Mouse (Mus musculus) kidney, postnatal 36 days (tissue): Measurements from ENCODE around the gene Lect2.

Experiments
- DNase-seq, 2 experiments: peaks; one replicate each; pipeline ENCODE4 v3.0.0; 2021 to 2022; ENCODE audit warnings: mixed read lengths in 2 of 2

Lect2 gene

DNA sequence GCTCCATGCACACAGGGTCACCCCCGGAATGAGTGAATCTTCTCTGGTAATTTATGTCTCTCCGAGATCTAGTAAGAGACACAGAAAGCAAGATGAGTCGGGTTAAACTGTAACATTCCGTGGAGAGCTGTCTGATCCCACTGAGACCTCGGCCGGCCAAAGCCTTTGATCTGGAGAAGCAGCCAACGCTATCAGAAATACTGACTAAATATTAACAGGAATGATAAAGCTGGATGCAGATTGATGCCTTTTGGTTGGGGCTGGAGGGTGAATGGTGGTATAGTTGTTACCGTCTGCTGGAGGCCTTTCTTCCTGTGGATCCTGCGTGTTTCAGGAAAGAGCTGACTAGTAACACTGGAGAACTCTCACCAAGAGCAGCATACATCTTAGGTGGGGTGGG lies at the start of gene Lect2:
Lect2 (minus strand) TSS at position 102 of the 400 bp plus-strand sequence.
- DNase-seq = no peak

DNA sequence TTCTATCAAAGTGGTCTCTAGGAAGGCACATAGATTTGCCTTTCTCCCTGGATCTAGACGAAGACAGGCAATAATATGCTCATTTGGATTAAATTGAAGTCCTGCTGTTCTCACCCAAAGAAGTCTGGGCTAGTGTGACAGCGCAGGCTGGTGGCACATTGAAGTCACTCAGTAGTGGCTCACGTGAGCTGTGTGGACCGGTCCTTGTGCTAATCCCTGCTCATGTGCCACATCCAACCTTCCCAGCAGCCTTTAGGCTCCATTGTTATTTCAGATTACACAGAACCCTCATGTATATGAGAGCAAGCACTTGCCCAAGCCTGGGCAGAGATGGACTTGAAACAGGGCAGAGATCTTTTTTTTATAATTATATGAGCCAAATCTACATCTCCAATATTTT lies 49.0 kb upstream of the Lect2 start:
- DNase-seq = no peak

DNA sequence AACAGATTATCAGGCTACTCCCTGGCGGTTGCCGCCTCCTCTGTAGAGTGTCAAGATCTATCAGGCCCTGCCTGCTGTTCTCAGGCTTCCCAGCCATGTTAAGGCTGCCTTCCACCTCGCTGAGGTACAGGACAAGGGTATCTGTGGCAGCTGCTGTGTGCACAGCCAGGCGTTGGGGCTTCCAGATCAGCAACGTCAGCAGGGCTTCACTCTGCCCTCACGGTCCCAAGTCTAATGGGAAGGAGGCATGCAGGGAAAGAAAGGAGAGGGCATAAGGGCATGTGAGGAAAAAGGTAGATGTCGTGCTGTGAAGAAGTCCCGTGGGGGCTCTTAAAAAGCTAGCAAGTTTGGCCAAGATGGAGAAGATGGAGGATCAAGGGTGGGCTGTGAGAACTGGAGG lies 46.9 kb upstream of the Lect2 start:
- peak; percentile 66 to 69 for DNase-seq

DNA sequence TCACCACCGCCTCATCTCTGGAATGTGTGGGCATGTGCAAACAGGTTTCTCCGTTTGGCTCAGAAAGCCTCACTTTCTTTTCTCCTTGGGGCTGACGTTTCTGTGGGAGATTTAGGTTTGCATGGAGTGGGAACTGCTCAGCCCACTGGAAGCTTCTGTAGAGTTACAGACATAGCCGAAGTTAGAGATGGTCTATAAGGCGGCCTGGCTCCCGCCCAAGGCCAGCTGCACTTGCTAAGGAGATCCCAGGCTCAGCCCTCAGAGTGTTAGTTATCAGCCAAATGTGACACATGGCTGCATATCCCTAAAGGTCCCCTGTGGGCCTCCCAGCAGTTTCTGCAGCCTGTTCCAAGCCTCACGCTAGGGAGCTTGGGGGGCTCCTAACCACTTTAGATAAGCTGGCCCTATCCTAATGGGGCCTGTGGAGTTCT lies 45.7 kb upstream of the Lect2 start:
- no peak for DNase-seq

DNA sequence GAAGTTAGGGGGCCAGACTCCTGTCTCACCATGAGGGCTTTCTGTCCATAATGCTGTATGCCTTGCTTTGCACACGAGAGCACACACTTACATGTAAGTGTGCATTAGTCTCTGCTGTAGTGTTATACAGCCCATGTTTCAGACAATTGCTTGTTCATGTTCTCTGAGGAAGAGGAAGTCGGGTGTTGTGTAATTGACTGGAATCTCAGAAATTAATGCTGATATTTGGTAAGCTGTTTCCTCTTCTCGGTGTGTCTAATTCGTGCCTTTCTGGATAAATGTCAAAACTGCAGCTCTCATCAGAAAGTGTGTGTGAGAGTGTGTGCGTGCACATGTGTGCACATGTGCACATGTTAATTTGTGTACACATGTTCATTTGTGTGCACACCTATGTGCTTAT lies 44.9 kb upstream of the Lect2 start:
- peak in 1 of 2 experiments; percentile 17 for DNase-seq

DNA sequence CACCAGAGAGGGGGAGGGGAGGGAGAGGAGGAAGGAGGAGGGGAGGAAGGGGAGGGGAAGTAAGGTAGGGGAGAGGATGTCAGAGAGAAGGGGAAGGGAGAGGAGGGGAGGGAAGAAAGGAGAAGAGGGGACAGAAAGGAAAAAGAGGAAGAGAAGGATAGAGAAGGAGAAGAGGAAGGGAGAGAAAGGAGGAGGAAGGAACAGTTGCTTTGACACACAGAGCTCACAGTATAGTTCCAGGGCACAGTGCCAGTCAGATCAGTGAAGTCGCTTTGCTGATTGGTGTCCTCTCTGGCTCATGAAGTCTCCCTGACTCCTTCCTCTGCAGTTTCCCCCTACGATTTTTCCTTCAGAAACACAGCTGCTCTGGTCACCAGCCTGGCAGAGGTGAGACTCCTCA lies 43.6 kb upstream of the Lect2 start:
- no peak for DNase-seq

DNA sequence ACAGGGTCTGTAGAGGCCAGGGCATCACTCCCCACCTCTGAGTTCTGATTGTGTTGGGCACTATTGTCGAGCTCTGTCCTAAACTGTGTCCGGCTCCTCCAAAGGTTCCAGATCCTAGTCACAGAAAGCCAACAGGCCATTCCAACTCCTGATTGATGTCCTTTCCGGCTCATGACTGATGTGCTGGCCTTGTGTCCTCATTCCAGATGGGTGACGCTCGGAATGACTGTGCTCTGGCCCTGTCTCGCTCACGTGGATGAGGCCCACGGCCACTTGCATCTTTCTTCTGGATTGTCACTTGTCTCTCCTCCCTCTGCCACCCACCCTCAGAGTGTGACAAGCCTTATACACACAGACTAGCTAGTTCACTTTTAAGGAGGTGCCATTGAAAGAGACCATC lies 42.9 kb upstream of the Lect2 start:
- DNase-seq = no peak

DNA sequence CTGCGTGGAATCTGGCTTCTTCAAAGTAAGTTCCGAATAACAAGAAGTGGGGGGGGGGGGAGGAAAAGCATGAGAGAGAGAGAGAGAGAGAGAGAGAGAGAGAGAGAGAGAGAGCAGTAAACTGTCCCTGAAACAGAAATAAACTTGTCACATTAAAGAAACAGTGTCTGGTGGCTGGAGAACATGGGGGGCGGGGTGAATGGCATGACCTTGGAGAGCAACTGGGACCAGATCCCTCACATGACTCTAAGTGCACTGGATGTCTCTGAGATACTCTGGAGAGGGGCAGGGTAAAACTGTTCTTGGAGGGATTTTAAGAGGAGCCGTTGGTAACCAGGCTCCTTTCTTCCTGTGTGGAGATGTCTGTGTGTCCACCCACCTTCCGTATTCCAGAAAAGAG lies 41.9 kb upstream of the Lect2 start:
- no peak for DNase-seq

DNA sequence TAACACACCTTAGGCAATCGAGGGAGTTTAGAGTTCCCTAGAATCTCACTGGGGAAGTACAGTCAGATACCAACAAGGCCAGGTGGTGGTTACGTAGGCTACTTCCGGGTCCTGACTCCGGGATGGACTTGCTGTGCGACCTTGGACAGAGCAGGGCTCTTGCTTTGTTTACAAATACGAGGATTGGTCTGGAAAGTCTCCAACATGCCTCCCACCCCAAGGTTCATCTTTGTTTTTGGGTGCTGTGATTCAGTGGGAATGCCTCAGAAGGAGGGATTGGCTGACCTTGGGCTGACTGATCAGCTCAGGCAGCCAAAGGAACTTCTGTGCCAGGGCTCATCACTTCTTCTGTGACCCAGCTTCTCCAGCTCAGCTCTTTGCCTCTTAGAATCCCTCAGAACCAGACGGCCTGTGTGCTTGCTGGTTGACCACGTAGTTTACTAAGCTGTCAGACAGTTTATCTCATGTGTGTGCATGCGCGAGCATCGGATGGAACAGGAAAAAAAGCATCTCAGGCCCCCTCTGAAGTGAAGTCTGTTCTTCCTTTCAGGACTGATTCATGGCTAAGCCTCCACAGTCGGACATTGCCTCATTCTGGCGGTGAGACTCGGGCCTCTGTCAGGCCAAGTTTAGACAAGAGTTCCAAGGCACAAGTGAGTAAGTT lies 40.3 kb upstream of the Lect2 start:
- DNase-seq = peak in 1 of 2 experiments; percentile 24

DNA sequence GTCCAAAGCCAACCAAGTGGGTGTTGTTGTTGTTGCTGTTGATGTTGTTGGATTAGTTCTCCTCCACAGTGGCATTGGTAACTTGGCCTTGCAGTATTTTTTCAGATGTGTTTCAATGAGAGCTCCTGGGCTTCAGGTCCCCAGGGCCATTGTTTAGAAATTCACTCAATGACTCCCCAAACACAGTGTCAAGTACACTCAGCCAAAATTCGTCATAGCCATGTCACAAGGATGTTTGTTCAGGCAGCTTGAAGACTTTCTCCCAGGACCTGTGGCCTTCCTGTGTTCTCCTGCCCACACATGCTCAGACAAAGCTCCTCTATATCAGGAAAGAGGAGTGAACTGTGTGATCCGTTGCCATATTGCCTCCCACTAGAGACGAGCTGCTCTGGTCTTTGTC lies 37.7 kb upstream of the Lect2 start:
- no peak for DNase-seq

DNA sequence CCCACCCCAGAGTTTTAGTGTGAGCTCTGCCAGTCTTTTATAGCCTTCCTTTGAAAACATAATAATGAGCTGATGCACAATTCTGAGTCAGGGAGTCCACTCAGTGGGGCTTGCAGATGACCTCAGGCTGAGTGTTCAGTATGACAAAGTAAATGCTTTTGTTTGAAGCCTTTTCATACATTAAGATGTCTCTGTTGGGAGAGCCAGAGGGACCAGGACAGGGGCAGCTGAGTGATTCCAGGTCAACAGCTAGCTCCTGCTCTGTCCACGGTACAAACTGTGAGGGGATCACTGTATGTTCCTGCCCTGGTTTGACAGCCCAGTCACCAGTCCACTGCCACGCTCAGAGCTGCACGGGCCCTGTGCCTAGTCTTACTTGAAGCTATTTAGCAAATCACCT lies 34.4 kb upstream of the Lect2 start:
- DNase-seq = no peak

DNA sequence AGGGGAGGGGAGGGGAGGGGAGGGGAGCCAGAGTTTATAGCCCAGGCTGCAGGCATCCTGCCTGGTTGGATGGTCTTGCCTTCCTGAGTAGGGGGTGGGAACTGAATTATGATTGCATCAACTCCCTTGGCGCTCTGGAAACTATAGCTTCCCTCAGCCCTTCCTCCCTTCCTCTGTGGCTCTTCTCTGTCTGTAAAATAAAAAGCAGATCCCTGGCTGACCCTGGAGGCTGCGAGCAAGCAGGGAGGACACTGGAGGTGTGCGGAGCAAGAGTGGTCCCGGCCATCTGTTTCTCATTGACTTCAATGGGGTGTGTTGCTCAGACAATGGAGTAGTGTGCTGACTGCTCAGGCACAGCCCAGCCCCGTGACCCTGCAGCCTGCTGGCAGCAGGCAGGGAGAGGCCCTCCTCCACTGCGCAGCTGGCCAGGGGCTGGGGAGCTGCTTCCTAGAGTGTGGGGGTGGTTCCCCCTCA lies 33.7 kb upstream of the Lect2 start:
- DNase-seq = no peak

DNA sequence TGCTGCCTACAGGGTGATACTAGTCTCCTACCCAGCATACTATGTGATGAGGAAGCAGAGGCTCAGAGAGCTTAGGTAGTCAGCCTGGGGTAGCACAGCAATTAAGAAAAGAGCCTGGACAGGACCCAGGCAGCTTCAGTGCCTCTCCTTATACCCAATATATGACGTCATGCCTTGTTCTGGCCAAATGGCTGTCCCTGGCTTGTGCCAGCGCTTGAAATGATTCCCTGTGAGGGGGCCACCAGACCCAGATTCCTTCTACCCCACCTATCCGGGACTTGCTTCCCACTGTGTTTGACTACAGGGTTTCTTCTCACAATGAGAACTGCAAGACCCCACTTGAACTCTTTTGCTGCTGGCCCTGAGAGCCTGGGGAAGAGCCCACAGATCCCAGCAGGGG lies 33.2 kb upstream of the Lect2 start:
- DNase-seq = no peak

DNA sequence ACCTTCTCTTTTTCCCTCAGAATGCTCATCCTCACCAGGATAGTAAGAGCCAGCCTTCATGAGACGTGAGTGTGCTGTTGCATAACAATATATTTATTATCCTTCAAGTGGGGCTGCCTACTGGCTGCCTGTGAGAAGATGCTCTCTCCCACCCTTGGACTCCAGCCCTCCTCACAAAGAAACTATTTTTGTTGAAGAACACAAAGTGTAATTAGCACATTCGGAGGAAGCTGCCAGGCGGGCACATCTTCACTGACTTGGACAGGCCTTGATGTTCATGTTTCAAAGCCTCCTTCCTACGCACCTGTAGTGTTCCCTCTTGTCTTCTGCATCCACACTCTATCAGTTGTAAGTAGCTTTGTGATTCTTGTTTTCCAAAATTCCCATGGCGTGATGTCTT lies 32.1 kb upstream of the Lect2 start:
- no peak for DNase-seq

DNA sequence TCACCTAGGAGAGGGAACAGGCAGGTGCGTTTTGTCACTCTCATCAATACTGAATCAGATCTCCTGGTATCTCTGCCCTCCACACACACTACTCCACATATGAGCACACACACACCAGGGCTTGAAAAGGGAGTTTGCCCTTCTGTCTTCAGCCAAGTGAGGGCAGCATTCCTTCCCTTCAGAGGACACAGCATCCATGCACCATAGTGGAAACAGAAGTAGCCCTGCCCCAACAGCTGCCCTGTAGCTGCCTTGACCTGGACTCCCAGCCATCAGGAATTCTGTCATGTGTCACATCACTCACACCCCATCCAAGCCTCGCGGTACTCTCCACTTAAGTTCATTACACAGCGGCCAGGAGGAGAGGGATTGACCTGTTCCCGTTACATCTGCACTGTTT lies 29.8 kb upstream of the Lect2 start:
- no peak for DNase-seq

DNA sequence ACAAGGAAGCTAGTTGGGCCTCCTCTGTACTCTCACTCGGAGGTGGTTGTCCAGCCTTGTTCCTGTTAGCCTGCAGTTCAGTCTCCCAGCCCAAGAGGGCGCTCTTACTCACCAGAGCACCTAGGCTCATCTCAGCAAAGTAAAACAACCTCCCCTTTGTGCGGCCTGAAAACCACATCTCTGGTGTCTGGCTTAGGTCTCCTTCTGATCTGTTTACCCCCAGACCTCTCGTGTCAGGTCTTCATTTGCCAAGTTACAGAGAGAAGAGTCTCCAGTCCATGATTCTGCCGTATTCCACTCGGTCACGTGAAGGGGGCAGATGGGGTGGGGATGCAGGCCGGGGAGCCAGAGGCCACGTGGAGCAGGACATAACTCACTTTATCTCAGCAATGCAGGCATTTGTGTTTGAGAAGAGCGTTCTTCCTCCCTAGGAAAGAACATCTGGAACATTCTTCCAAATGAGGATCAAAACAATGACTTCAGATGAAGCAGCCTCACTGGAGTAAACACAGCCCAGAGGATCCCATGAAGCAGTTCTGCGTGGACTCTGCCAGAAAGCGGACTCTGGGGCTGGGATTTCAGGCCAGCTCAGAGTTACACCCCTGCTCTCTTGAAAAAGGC lies 27.5 kb upstream of the Lect2 start:
- peak; percentile 83 to 90 for DNase-seq

DNA sequence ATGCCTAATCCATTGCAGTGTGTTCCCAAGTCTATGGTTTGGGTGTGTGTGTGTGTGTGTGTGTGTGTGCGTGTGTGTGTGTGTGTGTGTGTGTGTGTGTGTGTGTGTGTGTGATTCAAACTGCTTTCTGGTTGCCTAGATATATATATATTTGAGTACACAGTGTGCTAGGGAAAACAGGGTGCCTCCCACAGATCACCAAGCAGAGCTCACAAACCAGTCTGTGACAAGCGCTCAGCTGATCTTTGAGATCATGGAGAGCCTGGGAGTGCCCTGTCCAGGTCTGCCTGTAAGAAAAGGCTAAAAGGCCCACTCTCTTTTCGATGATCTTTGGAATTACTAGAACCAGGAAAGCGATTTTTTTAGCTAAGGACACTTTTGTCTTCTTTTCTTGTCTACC lies 26.8 kb upstream of the Lect2 start:
- DNase-seq = no peak

DNA sequence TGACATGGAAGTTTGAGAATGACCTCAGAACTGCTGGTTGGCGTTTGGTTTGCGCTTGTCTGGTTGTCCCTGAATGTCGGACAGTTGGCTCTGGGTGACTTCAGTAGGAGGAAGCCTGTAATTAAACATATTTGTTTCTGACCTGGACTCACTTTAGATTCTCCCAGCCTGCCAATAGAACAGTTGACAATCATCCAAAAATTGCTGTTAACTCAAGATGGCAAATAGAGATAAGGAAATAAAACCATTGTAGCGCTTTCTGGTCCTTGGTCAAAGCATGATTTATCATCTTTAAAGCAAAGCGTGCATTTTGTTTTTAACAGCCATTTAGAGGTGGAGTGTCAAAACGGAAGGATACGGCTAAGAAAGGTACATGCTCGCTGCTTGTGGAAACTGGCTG lies 23.3 kb upstream of the Lect2 start:
- no peak for DNase-seq

DNA sequence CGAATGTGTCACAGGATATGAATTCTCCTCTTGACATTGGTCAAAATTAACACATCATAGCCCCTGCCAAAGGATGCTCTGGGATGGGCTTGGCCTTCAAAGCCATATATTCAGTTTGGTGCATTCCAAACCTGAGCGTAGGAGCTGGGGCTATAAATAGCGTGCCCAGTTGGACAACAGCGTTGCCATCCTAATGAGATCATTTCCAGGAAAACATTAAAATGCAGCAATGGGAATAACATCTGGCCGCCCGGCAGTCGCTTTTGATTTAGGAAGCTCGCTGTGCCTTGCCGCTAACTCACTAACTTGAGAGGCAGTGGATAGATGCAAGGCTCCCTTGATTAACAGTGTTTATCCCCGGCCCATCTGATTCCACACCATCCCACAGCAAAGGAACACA lies 18.0 kb upstream of the Lect2 start:
- DNase-seq = no peak

DNA sequence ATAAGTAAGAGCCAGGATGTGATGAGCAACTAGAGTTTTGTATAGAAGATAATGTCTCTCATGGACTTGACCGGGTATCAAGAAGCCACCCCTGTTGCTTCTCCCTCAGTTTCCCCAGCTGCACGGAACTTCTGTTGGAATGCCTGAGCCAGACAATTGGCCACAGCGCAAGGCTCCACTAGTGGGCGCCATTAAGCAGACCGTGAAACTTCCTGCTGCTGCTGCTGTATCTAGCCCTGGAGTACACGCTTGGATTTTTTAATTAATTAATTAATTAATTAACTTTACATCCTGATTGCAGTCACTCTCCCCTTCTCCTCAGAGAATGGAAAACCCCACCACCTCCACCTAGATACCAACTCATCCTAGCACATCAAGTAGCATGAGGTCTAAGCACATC lies 14.8 kb upstream of the Lect2 start:
- DNase-seq = peak in 1 of 2 experiments; percentile 77

DNA sequence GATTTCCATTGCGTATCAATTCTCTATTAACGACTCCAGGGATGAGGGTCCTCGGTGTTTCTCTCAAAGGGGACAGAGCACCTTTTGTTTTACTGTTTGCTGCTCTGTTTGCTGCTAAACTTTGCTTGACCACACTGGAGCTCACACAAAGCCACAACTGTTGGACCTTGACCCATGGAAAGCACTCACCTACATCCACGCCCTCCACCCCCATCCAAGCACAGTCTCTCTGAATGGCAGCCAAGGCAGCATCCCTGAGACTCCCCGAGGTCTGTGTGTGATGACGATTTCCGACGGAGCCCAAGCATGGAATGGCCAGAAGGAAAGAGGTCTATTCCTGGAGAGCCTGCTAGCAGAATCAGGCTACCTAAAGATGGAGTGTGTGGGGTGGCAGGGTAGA lies 12.8 kb upstream of the Lect2 start:
- peak; percentile 83 to 91 for DNase-seq

DNA sequence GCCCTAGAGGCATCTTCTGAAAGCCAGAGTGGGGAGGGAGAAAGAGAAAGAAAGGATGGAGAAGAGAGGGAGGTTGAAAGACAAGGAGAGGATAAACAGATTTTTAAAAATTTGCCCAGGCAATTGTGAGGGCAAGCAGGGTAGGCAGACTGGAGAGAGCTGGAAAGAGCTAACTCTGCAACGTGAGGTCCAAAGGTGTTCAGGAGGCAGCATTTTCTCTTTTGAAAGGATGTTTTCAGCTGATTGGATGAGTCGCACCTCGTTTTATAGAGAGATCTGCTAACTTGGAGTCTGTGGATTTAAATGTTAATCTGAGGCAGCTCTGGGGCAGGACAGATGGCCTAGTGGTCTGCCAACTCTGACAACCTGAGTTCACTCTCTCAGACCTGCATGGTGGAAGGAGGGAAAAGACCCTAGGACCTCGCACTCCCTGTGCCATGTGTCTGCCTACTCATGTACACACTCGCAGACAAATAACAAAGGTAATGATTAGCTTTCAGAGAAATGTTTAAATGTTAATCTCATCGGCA lies 11.6 kb upstream of the Lect2 start:
- DNase-seq = peak; percentile 46 to 52

DNA sequence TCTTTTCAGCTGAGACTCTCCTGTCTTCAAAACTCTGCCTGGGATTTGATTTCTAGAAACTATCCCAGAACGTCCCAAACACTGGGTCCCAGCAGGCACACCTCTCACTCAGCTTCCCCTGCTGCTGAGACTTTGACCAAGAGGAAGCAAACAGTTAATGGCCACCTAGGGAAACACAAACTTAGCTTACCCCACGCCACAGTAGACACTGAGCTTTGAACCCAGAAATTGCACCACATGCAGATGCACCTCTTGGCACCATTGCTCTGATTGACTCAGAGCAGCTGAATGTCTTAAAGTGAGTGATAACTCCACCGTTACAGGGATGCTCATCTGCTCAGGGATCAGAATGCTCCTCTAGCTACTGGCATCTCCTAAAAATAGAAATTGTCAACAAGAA lies 10.5 kb upstream of the Lect2 start:
- peak; percentile 65 to 84 for DNase-seq

DNA sequence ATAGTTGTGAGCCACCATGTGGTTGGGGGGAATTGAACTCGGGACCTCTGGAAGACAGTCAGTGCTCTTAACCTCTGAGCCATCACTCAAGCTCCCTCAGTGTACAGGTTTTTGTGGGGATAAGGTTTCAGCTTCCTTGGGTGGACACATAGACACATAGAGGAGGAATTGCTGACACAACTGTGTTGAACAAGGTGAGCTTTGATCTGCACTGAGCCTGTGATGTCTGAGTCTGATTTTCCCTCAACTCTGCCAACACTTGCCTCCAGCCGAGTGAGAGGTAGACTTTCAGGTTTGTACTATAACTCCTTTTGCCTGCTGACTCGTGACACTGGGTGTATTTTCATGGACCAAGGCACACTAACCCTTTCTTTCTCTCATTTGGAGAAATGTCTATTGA lies 8.4 kb upstream of the Lect2 start:
- DNase-seq = peak; percentile 66 to 88

DNA sequence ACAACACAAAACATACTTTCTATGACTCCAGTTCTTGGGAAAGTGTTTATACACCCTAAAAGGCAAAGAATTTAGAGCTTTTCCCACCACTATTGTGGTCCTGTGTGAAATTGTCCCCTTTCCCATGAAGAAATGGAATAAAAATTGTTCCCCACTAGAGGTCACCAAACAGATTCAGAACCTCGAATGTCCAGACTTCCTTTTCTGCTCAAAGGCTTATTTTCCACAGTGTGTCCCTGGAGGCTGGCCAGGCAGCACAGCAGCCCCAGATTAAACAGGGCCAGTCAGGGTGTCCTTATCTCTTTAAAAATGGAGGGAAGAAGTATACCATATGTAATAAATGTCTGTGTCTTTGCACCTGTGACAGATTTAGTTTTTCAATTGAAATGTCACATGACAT lies 7.7 kb upstream of the Lect2 start:
- DNase-seq = peak; percentile 76 to 80
